Mouse (Mus musculus): ENCODE data around the gene Irf2bpl. TPM values are rescaled to one million over a fixed set of nuclear protein-coding genes. Genes with fewer than 3 reads are reported as not detected.

Gene Irf2bpl
- total and polyA plus RNA-seq, 3 experiments = 7.0 to 19.6 (median 12.1) TPM

GRCm38 (mm10) chr12:86918983-86919722, 34.6 kb upstream of the Irf2bpl start:
- H3K4me2 ChIP-seq (ENCODE audit: insufficient read depth, low read depth, poor library complexity, severe bottlenecking) = no peak overlapping the region
- no peaks in the 10 kb centered on the region for H3K27me3 ChIP-seq (replicated peaks)
- no peaks in the 10 kb centered on the region for H3K36me3 ChIP-seq (replicated peaks in 1 of 2; ENCODE audit: control insufficient read depth in 1 of 2, insufficient read depth in 1 of 2, low read length in 1 of 2)
- no peak for TF ChIP-seq ZNF384 (IDR thresholded peaks at IDR 0.05; ENCODE audit: low read depth, low read length)
- no peak for TF ChIP-seq TCF12 (IDR thresholded peaks at IDR 0.05; ENCODE audit: low read depth, low read length)
- no peak for TF ChIP-seq POLR2A (IDR thresholded peaks at IDR 0.05; ENCODE audit: low read depth, low read length)
- TF ChIP-seq KAT2A (IDR thresholded peaks at IDR 0.05; ENCODE audit: insufficient replicate concordance, low read length) = no peak
- no peak for DNase-seq (ENCODE audit: extremely low read depth)
- in situ Hi-C loops (cut with MboI; ENCODE audit: low pct_ligation_motif_present, low pct_unique_long_range_greater_than_20kb, low sequenced_read_pairs) = no loop called here
- H3K27ac ChIP-seq (ENCODE audit: insufficient read depth, low read depth) = no peak overlapping the region
- H3K4me1 ChIP-seq (ENCODE audit: control insufficient read depth in 1 of 2, insufficient read depth in 2 of 2) = peaks cover 3 to 12% of the 10 kb centered on the region in 2 experiments
- no peaks in the 10 kb centered on the region for H3K79me2 ChIP-seq (replicated peaks; ENCODE audit: control insufficient read depth, extremely low read depth, insufficient read depth, poor library complexity, severe bottlenecking)
- no peak overlapping the region for H3K4me3 ChIP-seq (replicated peaks in 1 of 3; ENCODE audit: low read depth in 2 of 3, low read length in 2 of 3, poor library complexity in 1 of 3)
- H3K9ac ChIP-seq (ENCODE audit: insufficient read depth, low read depth) = no peak overlapping the region
- no peaks in the 10 kb centered on the region for H3K9me3 ChIP-seq (replicated peaks; ENCODE audit: low read length)
- dilution Hi-C loops (cut with MboI; ENCODE audit: extremely low pct_ligation_motif_present, extremely low pct_unique_long_range_greater_than_20kb, low sequenced_read_pairs) = no loop called here

GRCm38 (mm10) chr12:86918361-86918967, 33.9 kb upstream of the Irf2bpl start:
- in situ Hi-C loops (cut with MboI; ENCODE audit: low pct_ligation_motif_present, low pct_unique_long_range_greater_than_20kb, low sequenced_read_pairs) (no loop called here), dilution Hi-C loops (cut with MboI; ENCODE audit: extremely low pct_ligation_motif_present, extremely low pct_unique_long_range_greater_than_20kb, low sequenced_read_pairs) (no loop called here)
- Histone ChIP-seq H3K4me3 (replicated peaks in 1 of 3; ENCODE audit: low read depth in 2 of 3, low read length in 2 of 3, poor library complexity in 1 of 3) (no peak overlapping the region), H3K9me3 (replicated peaks; ENCODE audit: low read length) (no peaks in the 10 kb centered on the region), H3K27ac (ENCODE audit: insufficient read depth, low read depth) (no peak overlapping the region), H3K9ac (ENCODE audit: insufficient read depth, low read depth) (no peak overlapping the region), H3K79me2 (replicated peaks; ENCODE audit: control insufficient read depth, extremely low read depth, insufficient read depth, poor library complexity, severe bottlenecking) (no peaks in the 10 kb centered on the region), H3K4me2 (ENCODE audit: insufficient read depth, low read depth, poor library complexity, severe bottlenecking) (no peak overlapping the region), H3K4me1 (ENCODE audit: control insufficient read depth in 1 of 2, insufficient read depth in 2 of 2) (peaks cover 3 to 12% of the 10 kb centered on the region in 2 experiments), H3K27me3 (replicated peaks) (no peaks in the 10 kb centered on the region), H3K36me3 (replicated peaks in 1 of 2; ENCODE audit: control insufficient read depth in 1 of 2, insufficient read depth in 1 of 2, low read length in 1 of 2) (no peaks in the 10 kb centered on the region)
- TF ChIP-seq ZC3H11A (IDR thresholded peaks at IDR 0.05; ENCODE audit: low read depth, low read length) (no peak), POLR2A (IDR thresholded peaks at IDR 0.05; ENCODE audit: low read depth, low read length) (no peak), SIN3A (IDR thresholded peaks at IDR 0.05; ENCODE audit: low read length) (no peak), ZMIZ1 (IDR thresholded peaks at IDR 0.05; ENCODE audit: low read depth, low read length) (no peak), RCOR1 (conservative IDR thresholded peaks at IDR 0.05; ENCODE audit: low read depth, low read length) (no peak), MYC (IDR thresholded peaks at IDR 0.05; ENCODE audit: low read depth, low read length) (no peak), ETS1 (conservative IDR thresholded peaks at IDR 0.05; ENCODE audit: low read depth, low read length) (no peak), USF2 (conservative IDR thresholded peaks at IDR 0.05; ENCODE audit: low read depth, low read length) (no peak), USF1 (IDR thresholded peaks at IDR 0.05; ENCODE audit: low read depth, low read length) (no peak), NELFE (IDR thresholded peaks at IDR 0.05; ENCODE audit: low read depth, low read length) (no peak), CHD1 (IDR thresholded peaks at IDR 0.05; ENCODE audit: low read depth, low read length) (no peak), MAX (IDR thresholded peaks at IDR 0.05; ENCODE audit: low read length) (no peak), MEF2A (IDR thresholded peaks at IDR 0.05; ENCODE audit: borderline replicate concordance, low read depth, low read length) (no peak), TCF12 (IDR thresholded peaks at IDR 0.05; ENCODE audit: low read depth, low read length) (no peak), E2F4 (IDR thresholded peaks at IDR 0.05; ENCODE audit: insufficient replicate concordance, low read depth, low read length) (no peak)
- no peak for DNase-seq (ENCODE audit: extremely low read depth)

Measured in CH12.LX (cell line).